Mouse (Mus musculus) layer of hippocampus, postnatal 25 days (tissue): ENCODE measurements around the gene 4930519P11Rik. TPM values are rescaled to one million over a fixed set of nuclear protein-coding genes. Genes with fewer than 3 reads are reported as not detected.

Source experiments
- DNase-seq, 2 experiments: peaks; one replicate each; pipeline ENCODE4 v3.0.0; 2022; ENCODE audit warnings: mixed read lengths in 2 of 2, low spot score in 1 of 2; ENCODE audit errors: extremely low spot score in 1 of 2
- total RNA-seq, 2 experiments: library from RNA; stranded (reverse); gene quantifications; 2 replicates each; pipeline ENCODE4 v1.2.3; 2021

The 4930519P11Rik gene
- not detected for total RNA-seq

GRCm38 (mm10) chr2:154613118-154614115 is at the start of gene 4930519P11Rik, which contains the start of gene Zfp341:
4930519P11Rik (minus strand) TSS chr2:154613437.
Zfp341 (plus strand) TSS chr2:154613297.
- DNase-seq = peak; percentile 78 to 90

DNA sequence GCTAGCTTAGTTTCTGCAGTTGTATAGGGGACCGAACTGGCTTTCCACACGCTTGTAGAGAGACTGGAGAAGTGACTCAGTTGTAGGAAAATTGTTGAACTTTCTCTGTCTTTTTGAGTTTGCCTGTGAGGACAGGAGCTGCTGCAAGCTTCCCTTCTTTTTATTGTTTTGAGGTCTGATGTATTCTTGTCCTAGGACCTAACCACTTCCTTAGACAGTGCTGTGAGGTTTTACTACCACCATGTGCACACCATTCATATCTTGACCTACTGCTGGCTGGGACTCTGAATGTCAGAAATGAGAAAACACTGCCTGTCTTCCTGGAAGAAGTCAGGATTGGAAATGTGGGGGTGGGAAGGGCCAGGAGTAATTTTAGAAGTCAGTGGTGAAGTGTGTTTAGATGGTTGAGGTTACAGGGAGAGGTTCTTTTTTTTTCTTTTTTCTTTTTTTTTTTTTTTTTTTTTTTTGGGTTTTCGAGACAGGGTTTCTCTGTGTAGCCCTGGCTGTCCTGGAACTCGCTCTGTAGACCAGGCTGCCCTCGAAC is 46.4 kb upstream of the 4930519P11Rik start:
- DNase-seq = no peak

DNA sequence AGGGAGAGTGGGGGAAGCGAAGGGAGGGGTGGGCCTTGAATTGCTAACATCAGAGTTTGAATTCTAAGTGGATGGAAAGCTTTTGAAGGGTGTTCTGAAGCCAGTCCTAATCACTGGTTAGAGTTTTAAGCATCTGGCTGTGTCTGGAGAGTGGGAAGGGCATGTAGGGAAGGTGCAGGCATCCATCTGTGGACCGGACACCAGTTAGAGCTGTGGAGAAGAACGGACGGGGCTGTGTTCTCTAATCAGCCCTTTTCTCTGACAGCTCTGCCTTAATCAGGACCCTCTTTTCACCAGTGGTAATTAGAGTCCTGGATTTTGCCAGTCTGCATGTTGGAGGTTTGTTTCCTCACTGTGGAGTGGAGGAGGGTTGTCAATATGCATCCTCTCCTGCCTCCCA is 45.8 kb upstream of the 4930519P11Rik start:
- no peak for DNase-seq

DNA sequence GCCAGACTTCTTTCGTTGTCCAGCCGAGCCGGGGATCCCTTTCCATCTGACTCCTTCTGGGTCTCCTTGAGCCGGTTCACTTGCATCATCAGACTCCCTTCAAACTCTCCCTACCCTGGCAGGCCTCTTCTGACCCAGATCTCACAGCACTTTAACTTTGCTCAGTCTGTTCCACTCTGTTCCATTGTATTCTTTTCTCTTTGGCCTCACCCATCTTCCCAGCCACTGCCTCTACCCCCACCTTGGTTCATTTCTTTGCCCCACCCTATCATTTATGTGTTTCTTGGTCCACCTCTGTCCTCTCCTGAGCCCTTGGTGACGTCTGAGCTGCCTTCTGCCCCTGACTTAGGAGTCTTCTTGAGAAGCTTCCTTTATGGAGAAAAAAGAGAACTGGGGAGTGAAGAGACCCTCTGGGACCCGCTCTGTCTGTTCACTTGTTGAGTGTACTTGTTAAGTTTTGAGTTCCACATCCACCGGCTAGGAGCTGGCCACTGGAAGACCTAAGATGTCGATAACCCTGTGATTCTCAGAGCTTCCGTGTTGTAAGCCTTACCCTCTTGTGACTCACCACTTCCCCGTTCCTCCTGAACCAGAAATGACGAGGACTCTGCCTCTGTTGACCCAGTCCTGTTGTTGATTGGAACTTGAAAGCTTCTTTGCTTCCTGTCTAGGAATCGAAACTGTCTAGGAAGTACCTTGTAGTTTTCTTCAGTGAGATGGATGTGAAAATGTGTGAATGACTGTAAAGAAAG is 44.4 kb upstream of the 4930519P11Rik start:
- no peak for DNase-seq

DNA sequence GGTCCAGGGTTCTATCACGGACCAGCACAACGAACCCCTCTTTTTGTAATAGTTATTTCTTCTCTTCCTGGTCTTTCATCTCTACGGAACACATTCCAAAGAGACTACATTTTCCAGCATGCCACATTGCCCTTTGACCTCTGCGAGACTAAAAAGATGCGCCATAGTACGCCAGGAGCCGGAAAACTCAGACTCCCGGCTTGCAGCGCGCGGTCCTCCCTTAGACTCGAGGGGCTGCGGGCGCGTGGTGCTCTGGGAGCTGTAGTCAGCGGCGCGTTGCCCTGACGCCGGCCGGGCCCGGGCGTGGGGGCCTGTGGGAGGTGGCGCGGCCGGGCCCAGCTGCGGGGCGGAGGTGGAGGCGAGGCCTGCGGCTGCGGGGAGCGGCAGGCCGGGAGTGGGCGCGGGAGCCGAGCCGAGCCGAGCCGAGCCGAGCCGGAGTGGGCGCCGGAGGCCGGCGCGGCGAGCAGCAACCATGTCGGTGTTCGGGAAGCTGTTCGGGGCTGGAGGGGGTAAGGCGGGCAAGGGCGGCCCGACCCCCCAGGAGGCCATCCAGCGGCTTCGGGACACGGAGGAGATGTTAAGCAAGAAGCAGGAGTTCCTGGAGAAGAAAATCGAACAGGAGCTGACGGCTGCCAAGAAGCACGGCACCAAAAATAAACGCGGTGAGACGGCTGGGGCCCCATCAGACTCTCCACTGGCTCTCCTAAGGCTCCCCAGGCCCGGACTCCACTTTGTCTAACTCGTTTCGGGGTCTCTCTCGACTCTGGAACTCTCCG is 43.7 kb upstream of the 4930519P11Rik start:
- peak; percentile 88 to 89 for DNase-seq

DNA sequence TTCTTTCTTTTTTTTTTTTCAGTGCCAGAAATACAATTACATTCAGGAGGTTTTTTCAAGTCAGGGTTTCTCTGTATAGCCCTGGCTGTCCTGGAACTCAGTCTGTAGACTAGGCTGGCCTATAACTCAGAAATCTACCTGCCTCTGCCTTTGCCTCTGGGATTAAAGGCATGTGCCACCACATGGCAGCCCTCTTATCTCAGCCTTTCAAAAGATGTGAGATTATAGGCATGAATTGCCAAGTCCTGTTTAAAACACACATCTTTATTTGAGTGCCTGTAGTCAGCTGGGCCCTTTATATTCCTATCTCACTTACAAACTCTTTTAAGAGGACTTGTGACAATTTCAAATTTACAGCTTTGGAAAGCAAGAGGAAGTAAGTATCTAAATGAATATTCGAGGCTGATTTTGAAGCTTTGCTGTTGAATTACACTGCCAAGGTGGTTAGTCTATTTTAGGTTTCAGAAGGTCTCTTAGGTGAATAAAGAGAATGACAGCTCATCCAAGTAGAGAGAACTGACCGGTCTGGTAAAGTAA is 42.7 kb upstream of the 4930519P11Rik start:
- no peak for DNase-seq

DNA sequence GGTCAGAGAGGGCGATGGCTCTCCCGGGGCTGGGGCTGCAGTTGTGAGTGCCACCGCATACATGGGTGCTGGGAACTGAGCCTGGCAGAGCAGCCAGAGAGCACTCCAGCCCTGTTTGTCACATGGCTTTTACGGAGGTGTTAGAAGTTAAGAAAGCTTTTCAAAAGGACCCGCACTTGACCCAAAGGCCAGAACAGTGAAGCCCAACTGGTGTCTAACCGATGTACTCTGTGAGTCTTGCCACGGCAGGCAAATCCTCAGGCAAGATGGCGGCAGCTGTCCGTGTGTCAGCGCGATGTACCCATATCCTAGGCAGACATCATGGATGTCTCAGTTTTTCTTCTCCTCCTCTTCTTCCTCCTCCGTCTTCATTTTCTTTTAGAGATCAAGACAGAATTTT is 41.7 kb upstream of the 4930519P11Rik start:
- no peak for DNase-seq

DNA sequence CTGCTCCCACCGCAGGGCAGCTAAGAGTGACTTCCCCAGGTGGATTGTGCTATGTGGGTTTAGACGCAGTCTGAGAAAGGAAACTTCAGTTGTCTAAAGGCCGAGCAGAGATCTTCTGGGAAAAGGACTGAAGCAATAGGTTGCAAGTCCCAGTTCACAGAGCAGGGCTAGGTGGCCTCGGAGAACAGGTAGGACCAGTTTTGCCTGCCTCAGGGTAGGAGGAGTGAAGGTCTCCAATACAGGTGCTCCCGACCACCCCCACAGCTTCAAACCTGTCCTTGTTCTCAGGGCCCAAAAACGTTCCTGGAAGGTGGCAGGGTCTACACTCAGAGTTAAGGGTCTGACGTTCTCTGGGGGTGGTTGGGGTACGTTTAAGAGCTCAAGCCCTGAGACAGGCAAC is 38.1 kb upstream of the 4930519P11Rik start, which contains the start of gene Chmp4b:
Chmp4b (plus strand) TSS at position 343 of the 400 bp plus-strand sequence.
- DNase-seq = no peak

DNA sequence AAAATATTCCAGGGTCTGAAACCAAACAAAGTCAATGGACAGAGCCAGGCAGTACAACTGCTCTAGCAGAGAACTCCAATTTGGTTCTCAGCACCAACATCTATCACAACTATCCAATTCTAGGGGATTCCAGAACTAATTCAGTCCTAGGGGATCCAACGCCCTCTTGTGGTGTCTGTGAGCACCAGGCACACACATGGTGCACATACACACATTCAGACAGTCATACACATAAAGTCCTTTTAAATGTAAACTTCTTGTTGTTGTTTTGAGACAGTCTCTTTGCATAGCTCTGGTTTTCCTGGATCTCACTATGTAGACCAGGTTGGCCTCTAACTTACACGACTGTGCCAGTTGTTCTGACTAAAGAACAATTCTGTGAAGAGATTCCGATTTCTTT is 37.2 kb upstream of the 4930519P11Rik start:
- DNase-seq = no peak

GRCm38 (mm10) chr2:154648086-154648485 is 34.8 kb upstream of the 4930519P11Rik start:
- peak in 1 of 2 experiments; percentile 42 for DNase-seq

DNA sequence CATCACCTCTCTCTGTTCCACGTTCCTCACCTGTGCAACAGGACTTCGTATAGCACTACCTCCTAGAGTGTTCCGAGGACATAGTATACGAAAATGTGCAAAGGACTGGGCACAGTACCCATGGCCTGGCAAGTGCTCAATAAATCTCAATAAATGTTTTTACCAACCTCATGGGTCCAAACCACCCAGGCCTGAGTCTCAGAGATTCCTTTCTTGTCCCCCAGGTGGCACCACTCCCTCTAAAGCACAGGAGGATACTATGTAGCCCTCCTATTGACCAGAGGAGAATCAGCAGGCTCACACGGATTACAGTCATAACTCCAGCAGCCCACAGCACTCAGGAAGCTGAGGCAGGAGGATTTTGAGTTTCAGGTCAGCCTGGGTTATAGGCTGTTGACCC is 33.4 kb upstream of the 4930519P11Rik start:
- peak in 1 of 2 experiments; percentile 44 for DNase-seq

DNA sequence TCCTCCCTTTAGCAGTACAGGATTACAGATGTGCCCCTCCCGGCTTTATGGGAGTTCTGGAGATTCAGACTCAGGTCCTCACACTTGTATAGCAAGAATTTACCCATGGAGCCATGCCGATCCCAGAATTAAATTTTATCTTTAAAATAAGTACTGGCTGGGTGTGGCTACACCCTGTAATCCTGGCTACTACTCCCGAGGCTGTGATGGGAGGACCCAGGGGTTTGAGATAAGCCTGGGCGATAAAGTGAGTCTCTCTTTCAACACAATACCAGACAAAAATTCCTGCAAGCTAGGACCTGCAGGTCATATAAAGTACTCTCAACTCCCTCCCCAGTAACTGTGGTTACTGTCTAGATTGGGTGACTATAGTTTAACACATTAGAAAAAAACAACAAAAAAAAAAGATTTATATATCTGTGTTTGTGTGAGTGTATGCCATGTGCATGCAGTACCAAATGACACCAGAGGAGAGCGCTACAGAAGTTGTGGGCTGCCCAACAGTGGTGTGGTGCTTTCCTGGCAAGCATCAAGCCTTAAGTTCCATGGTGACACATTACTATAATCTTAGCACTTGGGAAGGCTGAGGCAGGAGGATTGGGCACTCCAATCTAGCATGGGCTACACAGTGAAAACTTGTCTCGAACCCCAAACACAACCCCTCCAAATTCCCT is 29.6 kb upstream of the 4930519P11Rik start:
- DNase-seq = no peak

DNA sequence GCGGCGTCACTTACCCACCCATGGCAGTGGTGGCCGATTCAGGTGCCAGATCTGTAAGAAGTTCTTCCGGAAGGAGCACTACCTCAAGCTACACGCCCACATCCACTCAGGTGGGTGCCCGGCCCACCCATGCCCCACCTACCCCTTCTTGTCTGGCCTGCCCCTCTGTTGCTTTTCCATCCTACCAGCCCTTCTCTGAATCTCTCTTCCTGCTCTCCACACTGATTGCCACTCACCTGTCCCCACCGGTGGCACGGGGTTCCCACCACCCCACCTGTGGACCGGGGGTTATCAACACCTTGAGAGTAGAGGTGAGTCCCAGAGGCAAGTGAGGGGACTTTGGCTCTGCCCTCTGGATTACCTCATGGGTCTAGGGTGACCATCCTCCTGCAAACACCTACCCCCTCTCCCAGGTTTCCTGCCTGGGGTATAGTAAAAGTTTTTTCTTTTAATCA is 28.8 kb upstream of the 4930519P11Rik start:
- no peak for DNase-seq

GRCm38 (mm10) chr2:154641176-154641575 is 27.9 kb upstream of the 4930519P11Rik start:
- no peak for DNase-seq

DNA sequence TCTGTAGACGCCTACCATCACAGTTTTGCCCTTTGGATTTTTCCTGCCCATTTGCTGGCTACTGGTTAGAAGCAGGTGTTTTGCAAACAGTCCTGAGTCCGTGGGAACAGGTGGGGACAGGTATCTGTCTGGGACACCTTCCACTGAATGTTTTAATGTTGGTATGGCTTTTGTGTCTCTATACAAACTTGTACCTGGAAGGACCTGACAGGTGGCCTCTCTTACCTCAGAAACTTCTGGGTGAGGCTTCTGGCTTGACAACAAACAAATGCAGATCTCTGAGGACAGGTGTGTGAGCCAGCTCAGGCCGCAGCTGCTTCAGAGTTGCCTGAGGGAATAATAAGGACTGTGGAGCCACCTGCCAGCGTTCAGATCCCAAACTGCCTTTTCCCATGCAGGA is 25.9 kb upstream of the 4930519P11Rik start:
- DNase-seq = no peak

- no peak for DNase-seq
Observed at GRCm38 (mm10) chr2:154638521-154638920, 25.3 kb upstream of the 4930519P11Rik start.

DNA sequence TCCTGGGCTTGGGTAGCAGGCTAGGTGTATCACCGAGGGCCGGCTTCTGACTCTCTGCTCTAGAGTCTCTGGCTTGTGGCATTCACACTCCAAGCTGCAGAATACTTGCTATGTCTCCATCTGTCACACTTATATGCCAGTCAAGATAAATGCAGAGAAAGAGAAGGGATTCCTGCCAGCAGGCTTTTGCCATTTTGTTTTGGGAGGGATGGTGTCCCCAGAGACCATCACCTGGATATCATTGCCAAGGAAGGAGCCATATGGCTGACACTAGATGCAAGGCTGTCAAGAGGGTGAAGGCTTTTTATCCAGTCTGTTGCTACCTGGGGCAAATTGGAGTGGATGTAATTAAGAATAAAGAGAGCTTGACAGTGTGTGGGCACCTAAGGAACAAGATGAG is 22.6 kb upstream of the 4930519P11Rik start:
- no peak for DNase-seq

DNA sequence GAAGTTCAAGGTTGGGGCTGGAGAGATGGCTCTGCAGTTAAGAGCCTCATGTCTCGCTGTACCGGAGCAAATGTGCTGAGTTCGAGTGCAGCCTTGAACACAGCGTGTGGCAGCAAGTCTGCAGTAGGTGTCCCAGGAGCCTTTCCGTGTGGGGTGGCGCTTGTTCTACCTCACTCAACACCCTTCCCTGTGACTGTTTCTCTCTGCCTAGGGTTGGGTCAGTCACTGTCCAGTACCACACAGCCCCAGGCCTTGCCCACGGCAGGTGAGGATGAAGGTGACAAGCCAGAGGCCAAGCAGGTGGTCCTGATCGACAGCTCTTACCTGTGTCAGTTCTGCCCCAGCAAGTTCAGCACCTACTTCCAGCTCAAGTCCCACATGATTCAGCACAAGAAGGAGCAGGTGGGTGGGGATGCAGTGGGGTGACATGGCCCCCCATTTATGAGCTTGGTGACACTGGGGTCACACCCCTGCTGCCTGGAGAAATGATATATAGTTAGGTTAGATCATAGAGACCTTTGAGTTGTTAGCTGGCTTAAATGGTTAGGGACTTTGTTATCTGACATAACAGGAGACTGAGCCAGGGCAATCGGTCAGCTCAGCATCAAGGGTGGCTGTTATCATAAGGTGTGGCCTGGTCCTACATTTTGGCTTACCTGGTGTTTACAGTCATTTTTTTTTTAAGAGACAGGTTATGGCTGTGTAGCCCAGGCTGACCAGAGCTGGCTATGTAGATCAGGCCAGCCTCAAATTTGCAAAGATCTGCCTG is 20.8 kb upstream of the 4930519P11Rik start:
- DNase-seq = no peak
